23 mouse cellular contexts compared by ENCODE assay signal in genomic region chr4:120955586-120955985, GRCm38 (mm10).
"Had no signal": no experiment of that assay in that cellular context is flagged by ENCODE, and none has a peak within 500 bp of the region (broad histone marks: within the 10 kb centered on the region; RNA-seq: fewer than 3 reads in every experiment).

No protein-coding gene starts in this region.

- ATAC-seq: hindbrain, embryonic 16.5 days; inflammation-experienced regulatory T-cells, adult 6 months; intestine, embryonic 15.5 days; intestine, postnatal 0 days had no signal

- H3K4me2 ChIP-seq: heart, embryonic 12.5 days; hindbrain, embryonic 12.5 days; hindbrain, embryonic 14.5 days; intestine, embryonic 15.5 days; limb, embryonic 12.5 days had no signal

- H3K36me3 ChIP-seq: heart, embryonic 10.5 days; heart, embryonic 12.5 days; hindbrain, embryonic 10.5 days; hindbrain, embryonic 12.5 days; intestine, embryonic 15.5 days; limb, embryonic 10.5 days; limb, embryonic 12.5 days had no signal

- DNase-seq: gastrocnemius, postnatal 14 days; gastrocnemius, postnatal 36 days; heart, adult 18-20 months; heart, postnatal 10 days; heart, postnatal 4 days; kidney, adult 18-20 months; kidney, adult 8-10 months; kidney, postnatal 14 days; kidney, postnatal 36 days; liver had no signal

- H3K9me3 ChIP-seq: heart, embryonic 10.5 days; heart, embryonic 12.5 days; hindbrain, embryonic 10.5 days; hindbrain, embryonic 12.5 days; intestine, embryonic 15.5 days; limb, embryonic 10.5 days; limb, embryonic 12.5 days had no signal

- H3K4me1 ChIP-seq: heart, embryonic 10.5 days; intestine, embryonic 15.5 days had no signal

- H3K27ac ChIP-seq: heart, embryonic 10.5 days; hindbrain, embryonic 10.5 days; hindbrain, embryonic 12.5 days; hindbrain, embryonic 14.5 days; intestine, embryonic 15.5 days; kidney, postnatal 0 days; left cerebral cortex, adult 2 months; limb, embryonic 10.5 days; limb, embryonic 12.5 days had no signal

- H3K9ac ChIP-seq: heart, embryonic 12.5 days; hindbrain, embryonic 12.5 days; hindbrain, embryonic 14.5 days; intestine, embryonic 15.5 days; limb, embryonic 12.5 days had no signal

- H3K27me3 ChIP-seq: heart, embryonic 12.5 days; hindbrain, embryonic 12.5 days; intestine, embryonic 15.5 days; limb, embryonic 12.5 days had no signal

- H3K4me3 ChIP-seq: heart, embryonic 10.5 days; heart, embryonic 12.5 days; hindbrain, embryonic 10.5 days; hindbrain, embryonic 12.5 days; intestine, embryonic 15.5 days; left cerebral cortex, adult 2 months; limb, embryonic 10.5 days; limb, embryonic 12.5 days had no signal
